Mouse (Mus musculus): ENCODE measurements around the gene Gm5890. TPM values are rescaled to one million over a fixed set of nuclear protein-coding genes. Genes with fewer than 3 reads are reported as not detected.
"Not testable (repeated sequence)": the region's sequence is repeated elsewhere in the genome, so short reads cannot be mapped to it uniquely, and the experiment has no call there.

Gm5890 gene
- polyA plus RNA-seq (2015; fragmentation: Nextera tagmentation; extraction: Ambion mirVana), result not detected in 2 replicates

DNA sequence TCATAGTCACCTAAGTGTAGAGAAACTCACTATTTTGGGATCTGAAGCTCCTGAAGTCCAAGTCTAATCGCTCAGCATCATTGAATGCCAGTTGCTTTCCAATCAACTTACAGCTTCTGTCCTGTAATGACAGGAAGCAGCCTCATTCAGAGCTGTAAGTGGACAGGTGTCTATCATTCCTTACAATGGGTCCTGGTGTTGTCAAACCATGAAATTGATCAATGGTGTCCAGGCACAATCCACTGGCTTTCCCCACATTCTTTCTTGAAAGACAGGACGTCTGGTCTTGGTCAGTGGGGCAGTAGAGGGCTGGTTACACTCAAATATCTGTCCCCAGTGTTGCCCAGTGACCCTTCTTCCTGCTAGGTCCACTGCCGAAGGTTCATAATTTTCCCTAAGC lies at the start of gene Gm5890:
TSS of gene Gm5890 (minus strand) at position 101 of the 400 bp plus-strand sequence.
- no CpG with 5 or more reads among the region's 3 CpGs for WGBS

GRCm38 (mm10) chr7:20233728-20234127 lies 28.9 kb downstream of the Gm5890 start, which contains the start of gene Gm4498:
TSS of gene Gm4498 (minus strand) at chr7:20233828.
- H3K36me3 ChIP-seq; H3K27me3 ChIP-seq; H3K27ac ChIP-seq (replicated peaks); H3K4me3 ChIP-seq; H3K4me2 ChIP-seq; H3K9ac ChIP-seq; H3K4me1 ChIP-seq (replicated peaks); ATAC-seq (ENCODE audit: low read depth); H3K9me3 ChIP-seq: not testable (repeated sequence)
- no CpG with 5 or more reads among the region's 2 CpGs for WGBS

More for the DNA sequence above, at the start of gene Gm5890:
- H3K27me3 ChIP-seq; H3K4me1 ChIP-seq (replicated peaks); H3K4me3 ChIP-seq; H3K9me3 ChIP-seq; H3K27ac ChIP-seq (replicated peaks); H3K9ac ChIP-seq; H3K4me2 ChIP-seq; ATAC-seq (ENCODE audit: low read depth); H3K36me3 ChIP-seq: not testable (repeated sequence)

Other genes starting within 250 kb of the Gm5890 start
- not detected in 2 replicates for gene Vmn1r91, start 163.2 kb downstream of the Gm5890 start, polyA plus RNA-seq (2015; fragmentation: Nextera tagmentation; extraction: Ambion mirVana)
- gene Gm16442, start 140.3 kb downstream of the Gm5890 start, polyA plus RNA-seq (2015; fragmentation: Nextera tagmentation; extraction: Ambion mirVana), result not detected in 2 replicates
- gene Vmn1r93, start 123.7 kb downstream of the Gm5890 start, polyA plus RNA-seq (2015; fragmentation: Nextera tagmentation; extraction: Ambion mirVana), result not detected in 2 replicates
- not detected in 2 replicates for gene Vmn1r94, start 94.5 kb downstream of the Gm5890 start, polyA plus RNA-seq (2015; fragmentation: Nextera tagmentation; extraction: Ambion mirVana)
- gene Vmn1r95, start 69.1 kb downstream of the Gm5890 start, polyA plus RNA-seq (2015; fragmentation: Nextera tagmentation; extraction: Ambion mirVana), result not detected in 2 replicates
- gene Gm6164, start 57.2 kb downstream of the Gm5890 start, polyA plus RNA-seq (2015; fragmentation: Nextera tagmentation; extraction: Ambion mirVana), result not detected in 2 replicates
- gene Gm4498, start 29.0 kb downstream of the Gm5890 start, polyA plus RNA-seq (2015; fragmentation: Nextera tagmentation; extraction: Ambion mirVana), result not detected in 2 replicates
- not detected in 2 replicates for gene Gm4133, start 71.2 kb upstream of the Gm5890 start, polyA plus RNA-seq (2015; fragmentation: Nextera tagmentation; extraction: Ambion mirVana)
- gene Gm5728, start 112.6 kb upstream of the Gm5890 start, polyA plus RNA-seq (2015; fragmentation: Nextera tagmentation; extraction: Ambion mirVana), result not detected in 2 replicates
- not detected in 2 replicates for gene Vmn1r100, start 155.1 kb upstream of the Gm5890 start, polyA plus RNA-seq (2015; fragmentation: Nextera tagmentation; extraction: Ambion mirVana)
- gene Vmn1r101, start 179.8 kb upstream of the Gm5890 start, polyA plus RNA-seq (2015; fragmentation: Nextera tagmentation; extraction: Ambion mirVana), result not detected in 2 replicates
- gene Gm10670, start 212.1 kb upstream of the Gm5890 start, polyA plus RNA-seq (2015; fragmentation: Nextera tagmentation; extraction: Ambion mirVana), result not detected in 2 replicates
- not detected in 2 replicates for gene Vmn1r103, start 247.7 kb upstream of the Gm5890 start, polyA plus RNA-seq (2015; fragmentation: Nextera tagmentation; extraction: Ambion mirVana)